Mouse (Mus musculus): ENCODE results near the gene Fez1. TPM values are rescaled to one million over a fixed set of nuclear protein-coding genes. Genes with fewer than 3 reads are reported as not detected.

Fez1 gene
- polyA plus RNA-seq (2012), result not detected in 2 replicates

DNA sequence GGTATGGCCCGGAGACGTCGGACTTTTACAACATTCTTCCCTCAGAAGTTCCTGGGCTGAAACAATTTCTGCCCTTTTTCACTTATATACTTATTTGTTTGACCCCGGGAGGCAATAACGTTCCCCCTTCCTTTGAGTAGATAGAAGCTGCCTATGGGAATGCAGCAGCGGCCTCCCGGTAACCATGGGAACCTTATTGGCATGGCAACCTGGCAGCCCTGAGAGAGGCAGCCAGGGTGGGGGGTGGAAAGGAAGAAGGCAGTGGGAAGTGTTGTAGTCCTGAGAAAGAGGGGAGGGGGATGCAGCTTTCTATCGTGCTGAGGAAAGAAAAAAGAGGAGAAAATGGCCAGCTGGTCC is at the start of gene Fez1:
Fez1 (plus strand) TSS at position 221 of the 357 bp plus-strand sequence.

DNA sequence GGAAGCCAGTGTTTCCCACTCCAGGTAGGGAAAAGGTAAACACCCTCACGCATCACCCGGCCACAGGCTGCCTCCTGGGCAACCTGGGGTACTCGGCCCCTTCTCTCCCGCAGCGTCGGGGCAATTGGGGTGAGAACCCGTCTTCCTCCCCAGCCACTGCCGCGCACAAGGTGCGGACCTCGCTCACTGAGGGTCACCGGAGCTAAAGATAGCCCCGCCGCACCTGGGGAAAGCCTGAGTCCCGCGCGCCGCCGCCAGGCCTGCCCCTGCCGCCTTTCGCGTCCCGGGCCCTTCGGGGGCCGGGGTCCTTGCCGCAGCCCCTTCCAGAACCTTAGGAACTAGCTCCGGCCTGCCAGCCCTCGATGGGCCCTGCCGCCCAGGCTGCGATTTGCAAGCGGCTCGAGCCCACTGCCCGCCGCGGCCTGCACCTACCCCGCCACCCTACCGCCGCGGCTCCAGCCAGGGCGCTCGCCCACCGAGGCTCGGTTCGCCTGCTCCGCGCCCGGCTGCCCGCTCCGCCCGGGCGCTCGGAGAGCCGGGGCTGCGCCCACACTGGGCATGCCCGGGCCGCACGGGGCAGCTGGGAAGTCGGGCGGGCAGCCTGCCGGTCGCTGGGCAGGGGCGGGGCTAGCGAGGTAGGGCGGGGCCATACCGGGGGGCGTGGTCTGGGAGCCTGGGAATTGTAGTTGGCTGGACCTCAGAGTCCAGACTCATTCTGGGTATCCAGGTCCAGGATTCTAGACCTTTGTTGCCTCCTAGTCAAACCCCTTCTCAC is 24.7 kb upstream of the Fez1 start, which contains the start of gene Ei24:
Ei24 (minus strand) TSS at position 613 of the 775 bp plus-strand sequence.

Other genes starting within 250 kb of the Fez1 start
- not detected in 2 replicates for gene Gm17689, start 239.2 kb upstream of the Fez1 start, polyA plus RNA-seq (2012)
- not detected in 2 replicates for gene A630095E13Rik, start 178.5 kb upstream of the Fez1 start, polyA plus RNA-seq (2012)
- not detected in 2 replicates for gene Acrv1, start 128.6 kb upstream of the Fez1 start, polyA plus RNA-seq (2012)
- 1.8 and 2.8 TPM in 2 replicates for gene Chek1, start 94.8 kb upstream of the Fez1 start, polyA plus RNA-seq (2012)
- 3.4 and 4.3 TPM in 2 replicates for gene Stt3a, start 54.2 kb upstream of the Fez1 start, polyA plus RNA-seq (2012)
- gene Ei24, start 24.5 kb upstream of the Fez1 start, polyA plus RNA-seq (2012), result 18.7 and 27.6 TPM in 2 replicates